Mouse (Mus musculus): ENCODE results near the gene 1700074P13Rik. TPM values are rescaled to one million over a fixed set of nuclear protein-coding genes. Genes with fewer than 3 reads are reported as not detected.

Gene 1700074P13Rik
- not detected in 2 replicates for total RNA-seq (2023)

DNA sequence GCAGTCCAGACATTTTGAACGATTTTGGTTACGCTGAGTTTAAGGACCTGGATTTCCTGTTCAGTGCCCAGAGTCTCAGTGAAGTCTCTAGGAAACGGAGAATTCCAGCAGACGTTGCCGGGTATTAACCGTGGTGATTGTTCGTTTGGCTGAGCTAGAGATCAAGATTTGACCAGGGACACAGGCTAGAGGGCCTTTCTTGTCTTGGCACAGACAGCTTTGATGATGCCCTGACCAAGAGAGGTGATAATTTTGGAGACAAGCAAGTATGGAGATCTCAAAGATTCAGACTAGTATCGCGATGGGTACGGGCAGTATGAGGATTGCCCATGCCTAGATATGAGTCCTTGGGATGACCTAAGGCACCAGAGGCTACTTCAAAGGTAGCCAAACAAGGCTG, at the start of gene 1700074P13Rik:
1700074P13Rik (minus strand) TSS at position 101 of the 400 bp plus-strand sequence.

DNA sequence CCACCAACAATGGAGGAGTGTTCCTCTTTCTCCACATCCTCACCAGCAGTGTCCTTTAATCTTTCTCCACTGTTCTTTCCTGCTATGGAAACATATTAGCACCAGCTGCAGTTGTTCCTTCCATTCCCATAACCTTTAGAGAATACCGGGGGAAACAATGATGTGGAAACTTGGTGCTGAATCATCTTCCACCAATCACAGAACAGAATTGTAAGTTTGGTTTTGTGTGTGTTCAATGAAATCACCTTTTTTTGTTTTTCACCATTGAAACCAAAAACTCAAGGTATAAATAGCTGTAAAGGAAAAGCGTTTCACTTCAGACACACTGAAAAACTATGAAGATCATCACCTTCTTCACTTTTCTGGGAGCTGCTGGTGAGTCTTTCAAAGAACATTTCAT, 24.1 kb upstream of the 1700074P13Rik start, which contains the start of gene 1810009J06Rik:
1810009J06Rik (plus strand) TSS at position 301 of the 400 bp plus-strand sequence.

DNA sequence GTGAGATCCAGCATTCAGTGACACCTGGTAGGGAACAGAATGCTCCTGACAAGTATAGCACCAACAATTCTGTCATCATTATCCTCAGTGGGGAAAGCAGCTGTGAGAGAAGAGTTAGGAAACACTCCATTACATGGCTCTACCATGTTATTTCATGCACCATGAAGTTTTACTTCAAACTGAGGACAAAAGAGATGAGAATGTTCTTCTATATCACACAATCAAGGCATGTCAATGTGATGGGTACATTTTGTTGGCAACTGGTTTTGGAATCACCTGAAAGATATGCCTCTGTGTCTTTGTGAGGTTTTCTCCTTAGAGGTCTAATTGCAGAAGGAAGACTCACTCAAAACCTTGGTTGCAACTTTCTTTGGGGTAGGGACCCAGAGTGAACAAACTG, 11.4 kb upstream of the 1700074P13Rik start, which contains the start of gene Gm4744:
Gm4744 (minus strand) TSS at position 101 of the 400 bp plus-strand sequence.

DNA sequence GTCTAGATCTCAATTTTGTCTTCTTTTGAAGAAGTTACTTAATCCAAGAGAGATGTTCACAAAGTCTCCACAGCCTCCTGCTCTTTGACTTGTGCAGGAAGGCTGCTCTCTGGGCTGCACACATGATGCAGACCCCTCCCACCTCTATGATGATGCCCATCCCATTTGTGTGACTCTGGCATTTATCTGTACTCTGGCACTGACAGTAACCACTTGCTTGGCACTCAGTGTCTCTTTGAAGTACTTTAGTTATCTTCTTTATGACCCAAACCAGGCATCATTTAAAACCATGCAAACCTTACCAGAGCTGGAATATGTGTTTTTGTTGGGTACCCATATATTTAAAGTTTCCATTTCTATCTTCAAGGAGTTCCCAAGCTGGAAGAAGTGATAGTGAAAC, 40.1 kb downstream of the 1700074P13Rik start, which contains the start of gene Prss58:
Prss58 (minus strand) TSS at position 101 of the 400 bp plus-strand sequence.

DNA sequence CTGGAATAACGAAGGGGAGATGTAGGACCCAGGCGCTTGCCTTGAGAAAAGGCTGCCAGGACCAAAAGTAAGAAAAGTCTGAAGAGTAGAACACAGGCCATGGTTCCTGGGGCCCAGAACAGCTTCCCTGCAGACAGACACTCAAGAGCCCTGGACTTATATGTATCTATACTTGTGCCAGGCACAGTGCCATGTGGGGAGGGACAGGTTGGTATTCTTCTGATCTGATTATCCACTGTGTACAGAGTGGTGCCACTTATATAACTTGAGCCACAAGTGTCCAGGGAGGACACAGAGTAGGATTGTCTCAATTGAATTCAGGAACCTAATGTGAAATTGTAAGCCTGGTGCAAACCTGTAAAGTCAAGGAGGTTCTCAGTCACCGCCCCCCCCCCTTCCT, 53.0 kb downstream of the 1700074P13Rik start, which contains the start of gene Moxd2:
Moxd2 (minus strand) TSS at position 101 of the 400 bp plus-strand sequence.

Other genes starting within 250 kb of the 1700074P13Rik start
- gene Moxd2, start 53.1 kb downstream of the 1700074P13Rik start, total RNA-seq (2023) = not detected in 2 replicates
- gene Prss58, start 40.2 kb downstream of the 1700074P13Rik start, total RNA-seq (2023) = not detected in 2 replicates
- not detected in 2 replicates for gene Gm4744, start 11.3 kb upstream of the 1700074P13Rik start, total RNA-seq (2023)
- not detected in 2 replicates for gene 1810009J06Rik, start 24.2 kb upstream of the 1700074P13Rik start, total RNA-seq (2023)
- gene Gm2663, start 58.9 kb upstream of the 1700074P13Rik start, total RNA-seq (2023) = not detected in 2 replicates
- not detected in 2 replicates for gene 2210010C04Rik, start 95.0 kb upstream of the 1700074P13Rik start, total RNA-seq (2023)